Mouse (Mus musculus) cerebellum, postnatal 10 days (tissue): Measurements from ENCODE around the gene Plekha5.
"Not testable (repeated sequence)": the region's sequence is repeated elsewhere in the genome, so short reads cannot be mapped to it uniquely, and the experiment has no call there.

Source experiments
- DNase-seq, 2 experiments: peaks; one replicate each; pipeline ENCODE4 v3.0.0; 2021; ENCODE audit warnings: mixed read lengths in 2 of 2

Plekha5 gene

GRCm38 (mm10) chr6:140533606-140534005 is 109.8 kb downstream of the Plekha5 start:
- DNase-seq = no peak

- DNase-seq = peak in 1 of 2 experiments; percentile 56
Measured at GRCm38 (mm10) chr6:140535504-140535903, 111.7 kb downstream of the Plekha5 start.

- DNase-seq = no peak
Measured at GRCm38 (mm10) chr6:140541919-140542318, 118.1 kb downstream of the Plekha5 start.

GRCm38 (mm10) chr6:140543005-140543794 is 119.3 kb downstream of the Plekha5 start:
- no peak for DNase-seq

- DNase-seq = no peak
Measured at GRCm38 (mm10) chr6:140546095-140546494, 122.2 kb downstream of the Plekha5 start.

- no peak for DNase-seq
Measured at GRCm38 (mm10) chr6:140546648-140547201, 122.9 kb downstream of the Plekha5 start.

GRCm38 (mm10) chr6:140547203-140547944 is 123.5 kb downstream of the Plekha5 start:
- no peak for DNase-seq

GRCm38 (mm10) chr6:140548082-140548769 is 124.4 kb downstream of the Plekha5 start:
- DNase-seq = no peak

- peak; percentile 65 for DNase-seq
Measured at GRCm38 (mm10) chr6:140550741-140551140, 126.9 kb downstream of the Plekha5 start.

- peak; percentile 77 to 86 for DNase-seq
Measured at GRCm38 (mm10) chr6:140554261-140554660, 130.4 kb downstream of the Plekha5 start.

- no peak for DNase-seq
Measured at GRCm38 (mm10) chr6:140559411-140559810, 135.6 kb downstream of the Plekha5 start.

GRCm38 (mm10) chr6:140561151-140561916 is 137.5 kb downstream of the Plekha5 start:
- DNase-seq = no peak

GRCm38 (mm10) chr6:140561917-140562590 is 138.2 kb downstream of the Plekha5 start:
- no peak for DNase-seq

- no peak for DNase-seq
Measured at GRCm38 (mm10) chr6:140567199-140567598, 143.3 kb downstream of the Plekha5 start.

GRCm38 (mm10) chr6:140567897-140568296 is 144.0 kb downstream of the Plekha5 start:
- DNase-seq = no peak

- DNase-seq = peak; percentile 66
Measured at GRCm38 (mm10) chr6:140570152-140570551, 146.3 kb downstream of the Plekha5 start.

GRCm38 (mm10) chr6:140574943-140575342 is 151.1 kb downstream of the Plekha5 start:
- DNase-seq = no peak

- DNase-seq = no peak
Measured at GRCm38 (mm10) chr6:140576133-140576532, 152.3 kb downstream of the Plekha5 start.

GRCm38 (mm10) chr6:140576961-140577821 is 153.3 kb downstream of the Plekha5 start:
- peak; percentile 37 to 42 for DNase-seq

GRCm38 (mm10) chr6:140577822-140578170 is 153.9 kb downstream of the Plekha5 start:
- no peak for DNase-seq

GRCm38 (mm10) chr6:140578985-140579384 is 155.1 kb downstream of the Plekha5 start:
- DNase-seq = not testable (repeated sequence)
